Mouse (Mus musculus) embryonic fibroblast, embryonic 13.5 days (primary cell): ENCODE measurements around the gene Uba5. TPM values are rescaled to one million over a fixed set of nuclear protein-coding genes. Genes with fewer than 3 reads are reported as not detected.

Experiments
- H3K27ac ChIP-seq: 2 replicates; pipeline ENCODE4 v1.5.1; 2012; ENCODE audit warnings: low read length, control low read depth, inconsistent platforms; ENCODE audit not compliant: insufficient read depth
- H3K4me1 ChIP-seq: 2 replicates; pipeline ENCODE4 v1.6.1; 2011; ENCODE audit warnings: low read length; ENCODE audit not compliant: control insufficient read depth, insufficient read depth
- H3K4me3 ChIP-seq: 2 replicates; pipeline ENCODE4 v1.5.1; 2011; ENCODE audit warnings: mild to moderate bottlenecking, control low read depth, low read length; ENCODE audit not compliant: insufficient read depth
- CTCF ChIP-seq: IDR thresholded peaks from 2 replicates; pipeline ENCODE4 v1.5.1; 2011; ENCODE audit warnings: mild to moderate bottlenecking, control low read depth, low read length, moderate library complexity, borderline replicate concordance; ENCODE audit not compliant: insufficient read depth
- POLR2A ChIP-seq: IDR thresholded peaks from 2 replicates; pipeline ENCODE4 v1.6.1; 2011; ENCODE audit warnings: low read depth, mild to moderate bottlenecking, control low read depth, low read length, moderate library complexity
- polyA plus RNA-seq: library from polyadenylated mRNA; stranded (reverse); fragments of >200 nt; gene quantifications from 2 replicates; pipeline ENCODE4 v1.2.4, GENCODE M21; 2011; ENCODE audit warnings: low read depth; ENCODE audit not compliant: missing spikeins, insufficient read length

Gene Uba5
- polyA plus RNA-seq, 1 experiment, result 52.0 TPM

- Histone ChIP-seq H3K4me3 (no peak overlapping the region), H3K4me1 (peaks cover 6% of the 10 kb centered on the region; the same call in 1 of the 2 replicates), H3K27ac (no peak overlapping the region)
- TF ChIP-seq CTCF (no peak), POLR2A (no peak)
Measured at GRCm38 (mm10) chr9:104000601-104001000, 62.3 kb downstream of the Uba5 start.

Other genes with a start within 250 kb of the Uba5 start
- 12.4 and 15.8 TPM in 2 replicates for gene Nphp3, start 60.6 kb downstream of the Uba5 start, polyA plus RNA-seq
- gene Gm28305, start 22.5 kb downstream of the Uba5 start, polyA plus RNA-seq, result not detected in 2 replicates
- 14.0 and 14.5 TPM in 2 replicates for gene Acad11, start 243 bp upstream of the Uba5 start, polyA plus RNA-seq
- gene Ackr4, start 63.8 kb upstream of the Uba5 start, polyA plus RNA-seq, result 0.74 TPM in 1 of 2 replicates, not detected in the other
- gene Dnajc13, start 199.8 kb upstream of the Uba5 start, polyA plus RNA-seq, result 107 and 109 TPM in 2 replicates